Mouse (Mus musculus) heart, postnatal 25 days (tissue): ENCODE results near the gene Lifr. TPM values are rescaled to one million over a fixed set of nuclear protein-coding genes. Genes with fewer than 3 reads are reported as not detected.

Experiments
- DNase-seq: peaks from one replicate; pipeline ENCODE4 v3.0.0; 2022; ENCODE audit warnings: low spot score
- intact Hi-C: fragments of 180-260 bp; cut with DNase I; formaldehyde crosslinking; loops from one replicate; pipeline ENCODE4 v1.15.1; 2025
- total RNA-seq, 2 experiments: library from RNA; stranded (reverse); gene quantifications; 2 replicates each; pipeline ENCODE4 v1.2.3; 2021

Lifr gene
- total RNA-seq, 2 experiments from 2014 or later = 53.8 to 63.4 TPM

GRCm38 (mm10) chr15:7079631-7080337 lies 10.6 kb upstream of the Lifr start:
- DNase-seq = no peak

DNA sequence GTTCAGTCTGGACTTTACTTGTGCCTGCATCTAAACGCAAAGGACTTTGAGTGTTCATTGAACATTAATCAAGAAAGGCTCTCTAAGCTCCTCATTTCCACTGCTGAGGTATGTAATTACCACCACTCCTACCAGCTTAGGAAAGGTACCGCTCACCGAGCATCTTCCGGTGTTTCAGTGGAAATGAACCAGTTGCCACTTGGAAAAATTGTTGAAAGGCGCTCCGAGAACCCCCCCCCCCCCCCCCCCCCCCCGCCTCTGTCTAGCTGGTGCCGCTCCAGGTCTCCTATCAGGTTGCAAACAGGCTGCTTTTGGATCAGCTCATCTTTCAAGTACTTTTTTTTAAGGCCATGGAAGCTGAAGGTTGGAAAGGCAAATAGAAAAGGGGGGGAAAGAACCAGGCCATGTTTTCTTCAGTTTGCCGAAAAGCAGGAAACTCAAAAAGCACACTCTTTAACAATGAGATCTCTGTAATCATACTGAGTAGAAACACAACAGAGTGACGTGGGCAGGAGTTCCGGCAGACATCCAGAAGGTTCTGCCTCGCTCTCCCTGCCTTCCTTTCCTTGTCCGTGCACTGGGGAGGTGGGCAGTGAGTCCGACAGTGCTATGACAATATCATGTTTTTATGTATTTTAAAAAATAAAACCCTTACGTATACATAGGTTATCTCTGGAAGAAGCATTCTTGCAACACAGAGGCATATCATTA lies 9.3 kb upstream of the Lifr start:
- no peak for DNase-seq
- intact Hi-C loops = no loop called here

More at GRCm38 (mm10) chr15:7079631-7080337, 10.6 kb upstream of the Lifr start:
- intact Hi-C loops = no loop called here

DNA sequence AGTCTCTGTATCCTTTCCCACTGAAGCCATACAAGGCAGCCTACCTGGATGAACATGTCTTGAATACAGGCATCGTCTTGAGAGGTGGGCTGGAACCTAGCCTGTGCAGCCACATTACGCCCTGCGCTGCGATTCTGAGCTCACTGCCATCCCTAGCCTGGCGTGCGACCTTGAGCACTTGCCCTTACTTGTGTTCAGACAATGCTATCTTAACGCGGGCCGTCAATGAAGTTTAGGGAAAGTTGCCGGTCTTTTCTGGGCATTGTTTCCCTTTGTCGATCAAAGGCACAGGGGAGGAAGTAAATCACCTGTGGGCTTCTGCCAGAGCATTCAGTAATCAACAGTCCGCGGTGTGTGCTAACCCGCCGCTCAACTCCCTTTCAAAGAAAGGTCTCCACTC lies 8.6 kb upstream of the Lifr start:
- intact Hi-C loops = no loop called here
- no peak for DNase-seq

DNA sequence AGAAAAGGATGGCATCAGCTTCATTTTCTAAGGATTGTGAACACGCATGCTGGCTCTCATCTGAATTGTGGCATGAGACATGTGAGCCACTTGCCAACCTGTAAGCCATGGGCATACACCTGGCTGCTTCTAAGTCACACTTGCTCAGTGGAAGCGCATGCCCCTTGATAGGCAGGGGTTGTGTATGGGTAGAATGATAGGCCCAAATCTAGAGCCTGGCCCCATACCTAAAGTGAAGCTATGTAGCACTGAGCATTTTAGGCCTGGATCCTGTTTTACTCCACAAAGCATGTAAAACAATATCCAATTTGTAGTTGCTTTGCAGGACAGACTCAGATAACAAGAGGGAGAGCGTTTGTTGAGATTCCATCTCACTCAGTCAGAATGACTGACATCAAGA lies 7.5 kb upstream of the Lifr start:
- intact Hi-C loops = no loop called here
- DNase-seq = no peak

DNA sequence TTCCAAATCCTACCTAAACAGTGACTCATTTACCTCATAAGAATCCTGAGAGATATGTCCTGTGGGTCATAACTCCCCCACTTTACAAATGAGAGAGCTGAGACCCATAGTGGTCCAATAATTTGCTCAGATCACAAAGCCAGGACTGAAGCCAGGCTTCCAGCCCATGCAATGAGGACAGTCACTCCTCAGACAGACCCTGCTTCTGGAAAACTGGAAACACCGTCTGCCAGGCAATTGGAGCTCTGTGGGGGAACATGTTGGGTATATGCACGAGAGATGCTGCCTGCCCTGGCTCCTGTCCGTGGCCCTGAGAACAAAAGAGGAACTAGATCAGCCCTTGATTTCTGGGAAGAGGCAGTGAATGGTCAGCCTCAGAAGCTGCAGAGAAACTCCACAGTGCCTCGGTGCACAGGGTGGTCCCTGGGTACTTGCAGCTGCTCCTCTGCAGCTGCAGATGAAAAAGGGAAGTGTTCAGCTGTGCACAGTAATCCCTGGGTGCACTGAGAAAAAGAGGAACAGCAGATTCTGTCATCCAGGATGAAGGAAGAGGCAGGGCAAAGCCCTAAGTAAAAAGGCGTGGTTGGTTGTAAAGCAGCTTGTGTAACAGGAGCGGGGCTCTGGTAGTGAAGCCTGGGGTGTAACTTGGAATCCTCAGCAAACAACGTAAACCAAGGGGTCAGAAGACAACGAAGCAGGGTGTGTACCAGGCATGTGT lies 5.5 kb upstream of the Lifr start:
- intact Hi-C loops = loop anchor here (5.0 kb wide), 1 partner anchor 38 kb away; no protein-coding TSS in a partner anchor
- DNase-seq = peak; percentile 37

- DNase-seq = peak; percentile 6
- intact Hi-C loops = loop anchor here (5.0 kb wide), 1 partner anchor 41 kb away; no protein-coding TSS in a partner anchor
These were observed 1.7 kb upstream of the Lifr start for GRCm38 (mm10) chr15:7088691-7089090.

DNA sequence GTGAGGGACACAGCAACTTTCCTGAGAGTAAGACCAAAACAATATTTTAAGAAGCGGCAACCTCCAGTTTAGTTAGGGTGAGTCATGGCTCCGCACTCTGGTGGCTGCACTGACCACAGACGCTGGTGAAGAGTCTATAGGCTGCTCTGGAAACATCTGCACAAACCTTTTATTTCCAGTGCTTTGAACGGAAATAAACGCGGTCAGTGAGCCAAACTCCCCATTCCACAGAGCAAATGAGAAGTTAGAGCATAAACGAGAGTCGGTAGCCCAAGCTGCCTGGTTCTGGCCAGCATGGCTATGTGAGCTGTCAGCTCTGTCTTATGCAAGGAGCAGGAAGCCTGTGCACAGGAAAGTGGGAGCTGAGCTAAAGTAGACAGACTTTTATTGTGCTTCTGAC lies 1.9 kb downstream of the Lifr start:
- intact Hi-C loops = no loop called here
- DNase-seq = no peak

DNA sequence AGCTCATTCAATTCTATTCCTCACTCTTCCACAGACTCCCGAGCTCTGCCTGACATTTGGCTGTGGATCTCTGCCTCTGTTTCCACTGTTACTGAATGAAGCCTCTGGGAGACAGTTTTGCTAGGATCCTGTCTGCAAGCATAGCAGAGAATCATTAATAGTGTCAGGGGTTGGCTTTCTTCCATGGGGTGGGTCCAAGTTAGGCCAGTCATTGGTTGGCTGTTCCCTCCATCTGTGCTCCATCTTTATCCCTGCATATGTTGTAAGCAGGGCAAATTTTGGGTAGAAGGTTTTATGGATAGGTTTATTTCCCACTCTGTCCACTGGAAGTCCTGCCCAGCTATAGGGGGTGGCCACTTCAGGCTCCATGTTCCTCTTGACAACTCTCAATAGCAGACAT lies 9.0 kb downstream of the Lifr start:
- no peak for DNase-seq
- intact Hi-C loops = no loop called here

DNA sequence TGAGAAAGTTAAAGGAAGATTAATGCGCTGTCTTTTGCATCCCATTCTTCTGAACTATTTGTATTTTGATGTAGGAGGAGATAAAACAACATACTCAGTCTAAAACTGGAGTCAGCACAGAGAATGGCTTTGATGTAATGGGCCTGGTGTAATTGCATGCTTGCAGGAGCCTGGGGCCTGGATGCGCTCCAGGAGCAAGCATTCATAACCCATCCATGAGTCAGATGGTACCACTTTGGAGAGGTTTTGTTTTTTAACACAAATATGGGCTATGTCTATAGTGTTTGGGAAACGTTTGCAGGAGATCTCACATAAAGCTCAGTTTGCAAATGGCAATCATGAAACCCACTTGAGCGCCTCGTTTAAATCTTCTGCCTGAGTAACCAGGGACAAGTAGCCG lies 9.8 kb downstream of the Lifr start:
- intact Hi-C loops = no loop called here
- no peak for DNase-seq

DNA sequence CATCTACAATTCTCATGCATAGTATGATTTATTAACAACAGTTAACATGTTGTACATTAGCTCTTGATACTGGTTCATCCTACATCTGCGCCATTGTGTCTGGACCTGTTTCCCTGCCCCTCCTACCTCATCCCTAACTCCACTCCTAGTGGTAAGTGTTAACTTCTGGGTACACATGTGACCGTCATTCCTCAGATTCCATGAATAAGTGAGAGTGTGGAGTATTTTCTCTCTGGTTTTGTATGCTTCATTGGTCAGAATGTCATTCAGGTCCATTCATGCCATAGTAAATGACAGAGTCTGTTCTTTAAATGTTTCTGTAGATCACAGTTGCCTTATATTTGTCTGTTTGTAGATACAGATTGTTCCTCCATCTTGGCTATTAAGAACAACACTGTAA lies 12.6 kb downstream of the Lifr start:
- no peak for DNase-seq
- intact Hi-C loops = no loop called here

- no peak for DNase-seq
- intact Hi-C loops = no loop called here
These were observed 14.8 kb downstream of the Lifr start for GRCm38 (mm10) chr15:7105224-7105623.

- no peak for DNase-seq
- intact Hi-C loops = no loop called here
These were observed 17.7 kb downstream of the Lifr start for GRCm38 (mm10) chr15:7108160-7108559.

GRCm38 (mm10) chr15:7112227-7112907 lies 22.0 kb downstream of the Lifr start:
- no peak for DNase-seq
- intact Hi-C loops = no loop called here

GRCm38 (mm10) chr15:7113906-7114305 lies 23.5 kb downstream of the Lifr start:
- no peak for DNase-seq
- intact Hi-C loops = no loop called here

DNA sequence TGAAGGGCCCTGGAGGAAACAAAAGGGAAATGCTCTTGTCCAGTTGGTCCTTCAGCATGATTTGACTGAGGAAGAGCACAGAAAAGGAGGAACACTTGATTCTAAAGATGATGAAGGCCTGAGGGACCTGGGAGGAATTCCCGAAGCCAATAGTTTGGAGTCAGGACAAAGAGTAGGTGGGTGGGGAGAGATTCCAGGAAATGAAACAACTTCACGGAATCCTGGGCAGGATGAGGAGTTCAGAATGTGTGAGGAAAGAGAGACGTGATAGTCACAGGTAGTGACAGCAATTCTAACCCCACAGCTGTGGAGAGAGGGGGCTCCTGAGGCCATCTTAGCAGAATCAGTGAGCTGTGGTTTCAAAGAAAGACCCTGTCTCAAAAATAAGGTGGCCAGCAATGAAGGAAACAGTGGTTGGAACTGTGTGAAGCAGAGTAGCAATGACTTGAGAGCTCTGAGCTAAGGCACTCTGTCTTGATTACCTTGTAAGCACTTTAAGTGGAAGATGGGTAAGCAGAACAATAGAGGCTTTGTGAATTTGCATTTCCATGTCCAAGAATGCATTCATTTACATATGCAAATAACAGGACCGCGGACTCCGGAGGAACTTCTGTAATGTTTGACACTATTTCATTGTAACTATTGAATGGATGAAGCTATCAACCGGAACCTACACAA lies 25.1 kb downstream of the Lifr start:
- DNase-seq = no peak
- intact Hi-C loops = no loop called here

DNA sequence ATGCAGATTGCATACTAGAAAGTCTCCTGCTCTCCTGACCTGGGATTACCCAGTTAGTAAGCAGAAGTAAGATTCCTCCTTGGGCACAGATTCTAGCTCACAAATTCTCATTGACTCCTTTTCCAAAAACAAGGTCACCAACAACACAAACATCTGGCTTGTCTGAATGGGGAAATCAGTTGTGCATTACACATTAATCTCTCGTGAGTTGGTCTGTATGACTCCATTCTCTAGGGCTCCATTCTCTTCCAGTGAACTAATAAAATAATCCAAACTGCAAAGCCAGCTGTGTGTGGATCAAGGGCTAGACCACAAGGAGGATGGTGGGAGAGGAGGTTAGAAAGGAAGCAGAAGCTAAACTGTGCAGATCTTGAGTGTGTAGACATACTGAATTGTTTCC lies 25.8 kb downstream of the Lifr start:
- no peak for DNase-seq
- intact Hi-C loops = no loop called here

DNA sequence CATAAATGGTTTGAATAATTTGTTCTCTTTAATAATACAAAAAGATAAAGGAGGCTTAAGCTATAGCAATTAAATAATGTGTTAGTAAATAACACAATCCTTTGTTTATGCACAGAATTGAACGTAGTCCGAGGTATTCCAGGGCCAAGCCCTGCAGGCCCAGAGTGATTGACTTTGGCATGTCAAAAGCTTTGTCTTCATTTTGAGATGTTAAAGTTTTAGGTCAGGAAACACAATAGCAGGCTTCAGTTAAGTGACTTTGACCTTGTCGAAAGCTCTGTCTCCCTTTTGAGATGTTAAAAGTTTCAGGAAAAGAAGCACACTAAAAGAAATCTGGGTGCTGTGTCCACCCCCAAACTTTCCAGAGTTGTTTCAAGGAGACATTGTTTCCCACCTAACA lies 26.3 kb downstream of the Lifr start:
- no peak for DNase-seq
- intact Hi-C loops = no loop called here

- intact Hi-C loops = no loop called here
- no peak for DNase-seq
These were observed 27.5 kb downstream of the Lifr start for GRCm38 (mm10) chr15:7117944-7118343.

DNA sequence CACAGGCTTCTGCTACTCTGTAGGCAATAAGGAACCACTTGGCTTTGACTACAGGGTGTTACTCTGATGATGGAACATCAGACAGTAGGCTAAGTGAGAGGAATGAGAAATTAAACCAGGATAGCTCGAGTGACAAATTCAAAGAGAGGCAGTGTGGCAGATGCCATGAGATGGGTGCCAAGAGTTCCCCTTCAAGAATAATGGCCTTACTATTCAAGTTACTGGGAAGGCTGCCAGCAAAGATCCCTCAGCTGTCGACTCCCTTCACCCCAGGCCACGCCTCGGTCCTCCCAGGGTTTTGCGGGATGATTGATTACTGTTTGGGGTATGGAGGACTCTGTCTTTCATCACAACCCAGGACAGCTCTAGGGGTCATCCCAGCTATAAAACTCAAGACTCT lies 28.4 kb downstream of the Lifr start:
- DNase-seq = no peak
- intact Hi-C loops = no loop called here

- intact Hi-C loops = no loop called here
- no peak for DNase-seq
These were observed 29.6 kb downstream of the Lifr start for GRCm38 (mm10) chr15:7119930-7120512.
